Mouse (Mus musculus) layer of hippocampus, adult 9-10 months (tissue): ENCODE measurements around the gene Slc12a3.

ENCODE experiments used
- DNase-seq: peaks from one replicate; pipeline ENCODE4 v3.0.0; 2022; ENCODE audit warnings: low spot score

The Slc12a3 gene

DNA sequence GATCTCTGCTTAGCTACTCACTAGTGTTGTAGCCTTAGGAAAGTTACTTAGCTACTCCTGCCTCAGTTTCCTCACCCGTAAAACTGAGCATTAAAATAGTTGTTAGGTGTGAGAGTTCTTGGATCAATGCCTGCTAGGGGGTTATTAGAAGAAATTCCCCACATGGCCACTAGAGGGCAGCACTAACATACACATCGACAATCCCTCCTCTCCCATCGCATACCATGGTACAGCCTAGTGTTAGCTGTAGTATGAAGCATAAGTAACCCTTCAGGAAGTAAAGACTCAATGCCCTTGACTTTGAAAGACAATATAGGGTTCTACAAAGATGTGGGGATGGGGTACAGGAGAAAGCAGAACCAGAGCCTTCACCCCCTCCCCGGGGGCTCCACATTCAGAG lies 1.7 kb downstream of the Slc12a3 start:
- DNase-seq = peak; percentile 67

DNA sequence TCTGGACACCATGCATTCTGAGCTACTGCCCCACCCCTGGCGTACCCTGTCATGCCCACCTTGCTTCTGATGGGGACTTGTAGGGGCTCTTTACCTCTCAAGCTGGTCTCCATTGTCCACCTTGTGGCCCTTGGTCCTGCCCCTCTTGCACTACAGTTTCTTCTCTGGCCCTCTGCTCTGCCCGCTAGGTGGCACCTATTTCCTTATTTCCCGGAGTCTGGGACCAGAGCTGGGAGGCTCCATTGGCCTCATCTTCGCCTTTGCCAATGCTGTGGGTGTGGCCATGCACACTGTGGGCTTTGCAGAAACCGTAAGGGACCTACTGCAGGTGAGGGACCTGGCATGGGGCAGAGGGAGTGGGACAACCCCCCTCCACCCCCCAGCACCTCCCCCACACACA lies 4.3 kb downstream of the Slc12a3 start:
- DNase-seq = no peak

DNA sequence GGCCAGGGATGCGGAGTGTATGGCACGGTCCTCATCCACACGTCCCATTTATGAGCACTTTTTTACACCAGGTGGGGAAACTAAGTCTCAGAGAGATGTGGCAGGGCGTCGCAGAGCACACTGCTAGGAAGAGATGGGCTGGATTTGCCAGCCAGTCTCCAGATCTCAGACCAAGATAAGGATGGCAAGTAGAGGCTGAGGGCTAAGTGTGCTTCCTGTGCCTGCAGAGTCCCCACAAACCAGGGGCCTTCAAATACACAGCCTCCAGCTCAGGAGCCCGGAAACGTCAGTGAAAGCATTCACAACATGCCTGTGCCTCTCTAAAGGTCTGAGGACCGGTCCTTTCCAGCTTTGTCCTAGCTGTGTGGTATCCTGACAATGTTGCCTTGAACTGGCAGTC lies 8.6 kb downstream of the Slc12a3 start:
- DNase-seq = no peak

DNA sequence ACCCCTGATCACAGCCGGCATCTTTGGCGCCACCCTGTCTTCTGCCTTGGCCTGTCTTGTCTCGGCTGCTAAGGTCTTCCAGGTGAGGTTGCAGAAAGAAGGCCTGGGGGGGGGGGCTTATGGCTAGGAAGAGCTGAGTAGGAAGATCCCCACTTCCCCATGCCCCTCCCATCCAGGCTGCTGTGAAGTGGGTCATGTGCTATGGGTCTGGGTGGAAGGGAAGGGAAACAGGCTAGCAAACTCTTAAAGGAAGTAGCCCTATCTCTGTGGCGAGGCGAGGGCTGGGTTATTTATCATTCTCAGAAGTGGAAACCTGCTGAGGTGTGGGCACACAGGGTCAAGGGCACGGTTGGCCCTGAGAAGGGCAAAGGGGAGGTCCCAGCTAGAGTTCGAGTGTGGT lies 11.8 kb downstream of the Slc12a3 start:
- DNase-seq = no peak

DNA sequence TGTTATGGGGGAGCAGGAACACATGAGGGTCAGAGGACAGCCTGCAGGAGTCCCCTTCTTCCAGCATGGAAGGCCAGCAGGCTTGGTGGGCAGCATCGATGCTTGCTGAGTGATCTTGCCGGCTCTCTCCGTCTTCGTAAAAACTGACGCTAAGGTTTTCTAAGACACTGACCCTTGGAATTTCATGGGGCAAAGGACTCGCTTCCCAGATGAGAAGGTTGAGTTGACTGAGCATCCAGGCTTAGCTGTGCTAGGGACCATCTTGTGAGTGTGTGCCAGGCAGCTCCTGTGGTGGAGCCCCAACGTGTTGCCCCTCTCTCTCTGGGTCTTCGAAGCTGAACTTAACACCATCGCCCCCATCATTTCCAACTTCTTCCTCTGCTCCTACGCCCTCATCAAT lies 13.7 kb downstream of the Slc12a3 start:
- DNase-seq = no peak

DNA sequence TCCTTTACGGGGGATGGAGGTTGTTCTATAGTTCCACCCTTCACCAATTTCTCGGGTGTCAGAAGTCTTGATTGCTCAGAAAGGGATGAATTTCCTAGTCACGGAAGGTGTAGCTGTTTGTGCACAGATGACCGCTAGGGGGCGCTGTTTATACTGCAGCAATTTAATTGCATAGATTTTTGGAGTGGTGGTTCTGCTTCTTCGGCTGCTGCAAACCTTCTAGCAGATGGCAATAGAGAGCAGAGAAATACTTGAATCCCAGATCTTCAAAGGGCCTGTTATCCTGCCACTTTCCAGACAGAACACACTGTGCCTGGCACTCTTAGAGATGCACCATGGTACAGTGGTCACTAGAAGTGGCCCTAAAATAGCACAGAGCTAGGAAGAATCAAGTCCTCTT lies 14.3 kb downstream of the Slc12a3 start:
- peak; percentile 83 for DNase-seq

DNA sequence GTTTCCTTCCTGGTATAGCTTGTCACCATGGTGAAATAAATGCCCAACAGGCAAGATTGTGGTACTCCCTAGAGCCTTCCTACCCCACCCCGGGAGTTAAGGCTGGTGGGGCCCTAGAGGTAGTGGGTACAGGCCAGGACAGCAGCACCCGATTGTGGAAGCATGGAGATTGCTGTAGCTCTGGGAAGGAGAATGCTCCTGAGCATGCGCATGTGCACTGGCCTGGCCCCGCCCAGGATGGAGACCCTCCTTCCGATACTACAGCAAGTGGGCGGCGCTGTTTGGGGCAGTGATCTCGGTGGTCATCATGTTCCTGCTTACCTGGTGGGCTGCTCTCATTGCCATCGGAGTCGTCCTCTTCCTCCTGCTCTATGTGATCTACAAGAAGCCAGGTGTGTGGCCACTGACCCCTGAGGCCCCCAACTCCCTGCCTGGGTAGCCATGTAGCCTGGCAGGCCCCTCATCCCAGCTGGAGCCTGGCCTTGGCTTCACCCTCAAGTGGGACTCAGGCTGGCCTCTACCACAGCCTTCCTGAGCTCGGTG lies 14.8 kb downstream of the Slc12a3 start:
- DNase-seq = no peak

DNA sequence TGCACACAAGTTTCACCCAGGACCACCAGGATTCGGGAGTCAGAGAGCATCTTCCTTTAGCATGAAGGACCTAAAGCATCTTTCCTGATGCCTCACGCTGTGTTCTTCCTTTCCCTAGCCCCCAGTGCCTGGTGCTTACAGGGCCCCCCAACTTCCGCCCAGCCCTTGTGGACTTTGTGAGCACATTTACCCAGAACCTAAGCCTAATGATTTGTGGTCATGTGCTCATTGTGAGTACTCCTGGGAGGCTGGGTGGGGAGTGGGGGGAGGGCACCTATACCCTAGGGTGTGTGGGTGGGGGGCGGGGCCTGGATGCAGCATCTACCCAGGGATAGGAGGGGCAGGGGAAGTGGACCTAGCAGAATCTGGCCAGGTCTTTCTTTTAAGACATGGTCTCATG lies 16.7 kb downstream of the Slc12a3 start:
- no peak for DNase-seq

DNA sequence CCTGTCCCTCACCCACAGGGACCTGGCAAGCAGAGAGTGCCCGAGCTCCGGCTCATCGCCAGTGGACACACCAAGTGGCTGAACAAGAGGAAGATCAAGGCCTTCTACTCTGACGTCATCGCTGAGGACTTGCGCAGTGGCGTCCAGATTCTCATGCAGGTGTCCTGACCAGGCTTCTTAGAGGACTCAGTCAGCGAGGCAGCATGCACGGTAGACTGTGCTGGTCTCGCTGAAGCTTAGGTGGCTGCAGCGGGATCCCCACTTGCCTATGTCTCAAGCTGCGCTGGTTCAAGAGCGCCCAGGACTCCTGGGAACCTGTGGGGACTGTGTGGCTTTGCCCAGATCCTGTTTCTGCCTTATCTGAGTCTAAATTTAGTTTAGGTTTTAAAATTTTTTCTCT lies 17.3 kb downstream of the Slc12a3 start:
- no peak for DNase-seq

DNA sequence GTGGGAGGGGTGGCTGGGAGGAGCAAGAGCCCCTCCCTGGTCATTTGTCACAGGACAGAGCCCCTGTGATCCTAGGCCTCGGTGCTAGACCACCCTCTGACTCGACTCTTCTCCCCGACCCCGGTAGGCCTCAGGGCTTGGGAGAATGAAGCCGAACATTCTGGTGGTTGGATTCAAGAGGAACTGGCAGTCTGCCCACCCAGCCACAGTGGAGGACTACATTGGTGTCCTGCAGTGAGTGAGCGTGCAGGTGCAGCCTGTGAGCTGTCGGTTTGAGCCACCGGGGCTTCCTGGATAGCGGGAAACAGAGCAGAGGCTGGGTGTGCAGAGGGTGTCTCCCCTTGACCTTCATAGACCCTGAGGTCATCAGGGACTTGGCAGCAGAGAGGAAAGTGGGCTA lies 19.4 kb downstream of the Slc12a3 start:
- no peak for DNase-seq

DNA sequence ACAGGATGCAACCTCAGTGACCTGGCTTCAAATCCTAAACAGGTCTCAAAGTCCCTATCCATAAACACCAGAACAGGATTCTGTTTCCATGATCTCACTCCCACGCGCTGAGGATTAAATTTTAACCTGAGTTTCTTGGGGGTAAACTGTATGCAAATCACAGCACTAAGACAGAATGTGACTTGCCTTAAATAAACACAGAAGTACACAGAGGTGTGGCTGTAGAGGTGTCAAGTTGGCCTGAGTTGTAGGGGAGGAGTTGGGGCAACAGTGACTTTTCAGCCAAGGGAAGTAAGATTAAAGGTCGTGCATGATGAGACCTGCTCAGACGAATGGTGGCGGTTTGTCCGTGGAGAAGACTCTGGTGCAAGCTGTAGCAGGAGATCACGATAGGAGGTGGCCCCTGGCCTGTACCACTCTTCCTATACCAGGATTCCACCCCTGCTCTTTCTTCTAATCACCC lies 25.1 kb downstream of the Slc12a3 start:
- no peak for DNase-seq

DNA sequence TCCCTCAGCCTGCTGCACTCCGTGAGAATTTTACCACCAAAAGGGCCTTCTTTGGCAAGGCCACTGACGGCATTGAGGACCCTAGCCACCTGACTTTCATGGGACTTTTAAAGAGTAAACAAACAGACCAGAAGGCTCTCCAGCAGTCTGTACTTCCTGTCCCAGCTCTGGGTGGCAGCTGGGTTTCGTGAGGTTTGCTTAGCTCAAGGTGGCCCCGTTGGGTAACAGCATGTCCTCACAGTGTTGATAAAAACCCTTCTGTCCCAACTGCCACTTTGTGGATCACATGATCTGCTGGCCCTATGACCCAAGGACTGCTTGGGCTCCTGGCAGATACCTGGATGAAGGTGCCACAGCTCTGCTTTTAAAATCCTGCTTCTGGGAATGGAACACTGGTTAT lies 25.6 kb downstream of the Slc12a3 start:
- DNase-seq = no peak

DNA sequence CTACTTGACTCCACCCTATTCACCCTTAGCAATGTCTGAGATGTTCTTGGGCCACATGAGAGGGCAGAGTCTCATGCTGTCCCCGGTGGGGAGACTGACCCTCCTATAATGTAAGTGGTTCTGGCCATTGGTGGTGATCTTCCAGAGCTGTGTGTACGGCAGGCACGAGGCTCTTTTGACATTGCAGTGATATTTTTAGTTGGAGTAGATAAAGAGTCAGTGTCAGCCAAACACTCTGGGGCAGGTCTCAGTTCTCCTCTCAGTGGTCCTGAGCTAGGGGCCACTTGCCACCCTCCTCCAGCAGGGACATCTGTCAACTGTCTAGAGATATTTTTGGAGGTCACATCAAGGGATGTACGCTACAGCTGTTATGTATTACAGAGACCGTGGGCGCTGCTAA lies 28.2 kb downstream of the Slc12a3 start:
- no peak for DNase-seq

DNA sequence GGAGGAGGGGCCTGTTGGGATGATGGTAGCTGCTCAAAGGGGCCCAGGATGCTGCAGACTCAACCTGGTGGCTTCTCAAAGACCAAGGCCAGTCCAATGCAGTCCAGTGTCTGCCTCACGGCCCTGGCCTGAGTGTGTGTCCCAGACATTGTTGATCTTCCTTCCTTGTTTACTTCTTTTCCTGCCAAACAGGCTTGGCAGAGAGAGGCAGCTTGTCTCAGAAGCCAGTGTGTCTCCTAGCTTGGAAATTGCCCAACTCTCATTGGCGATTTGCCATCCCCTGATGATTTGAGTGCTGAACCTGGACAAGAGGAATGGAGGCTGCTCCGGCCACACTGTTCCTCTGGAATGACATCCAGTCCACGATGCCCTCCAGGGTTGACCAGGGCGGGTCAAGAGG lies 29.5 kb downstream of the Slc12a3 start:
- DNase-seq = no peak

DNA sequence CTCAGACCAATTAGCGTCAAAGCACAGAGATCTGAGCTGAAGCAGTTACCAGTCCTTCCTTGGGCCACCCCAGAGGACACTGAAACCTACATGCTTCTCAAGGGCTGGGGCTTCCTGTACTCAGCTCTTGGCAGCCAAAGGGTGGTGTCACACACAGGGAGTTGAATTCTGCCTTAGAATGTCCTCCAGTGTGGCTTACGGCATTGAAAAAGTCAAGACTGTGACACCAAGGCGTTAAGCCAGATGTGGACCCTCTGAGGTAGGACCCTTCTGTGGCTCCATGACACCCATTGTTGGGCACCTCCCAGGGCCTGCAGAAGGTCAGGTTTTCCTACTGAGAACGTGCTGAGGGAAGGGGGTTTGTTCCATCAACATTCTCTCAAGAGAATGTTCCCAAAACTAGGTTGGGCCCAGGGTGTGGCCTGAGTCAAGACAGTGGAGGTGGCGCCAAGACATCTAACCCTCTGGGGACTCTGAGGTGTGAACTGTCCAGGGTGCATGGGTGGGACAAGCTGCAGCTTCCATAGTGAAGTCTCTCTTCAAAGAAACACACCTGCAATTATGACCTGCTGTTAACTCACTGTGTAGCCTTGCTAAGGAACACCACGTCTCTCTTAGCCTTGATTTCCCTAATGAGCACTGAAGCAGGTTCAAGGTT lies 32.9 kb downstream of the Slc12a3 start:
- DNase-seq = no peak

DNA sequence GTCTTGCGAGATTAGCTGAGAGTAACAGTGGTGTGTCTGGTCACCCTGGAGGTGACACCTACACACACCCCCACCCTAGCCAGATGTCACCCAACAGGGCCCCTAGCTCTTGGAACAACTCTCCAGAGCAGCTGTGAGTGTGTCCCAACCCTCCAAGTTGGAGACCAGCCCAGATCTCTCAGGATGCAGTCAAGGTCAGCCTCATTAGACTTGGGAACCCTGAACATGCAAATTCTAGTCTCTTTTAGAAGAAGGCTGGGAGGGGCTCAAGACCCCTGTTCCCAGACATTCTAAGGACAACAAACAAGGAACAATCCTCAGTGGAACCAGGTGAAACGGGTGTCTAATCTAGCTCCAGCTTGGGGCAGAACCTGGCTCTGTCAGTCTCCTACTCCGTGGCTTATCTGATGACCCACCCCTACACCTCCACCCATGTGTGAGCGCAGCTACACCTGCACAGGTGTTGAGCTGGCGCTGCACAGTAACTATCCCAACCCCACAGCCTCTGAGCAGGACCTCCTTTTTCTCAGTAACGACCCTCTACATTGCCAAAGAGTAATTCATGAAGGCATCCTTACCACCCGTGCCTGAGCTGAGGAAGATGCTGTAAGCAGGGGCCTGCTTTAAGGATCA lies 33.7 kb downstream of the Slc12a3 start:
- no peak for DNase-seq

DNA sequence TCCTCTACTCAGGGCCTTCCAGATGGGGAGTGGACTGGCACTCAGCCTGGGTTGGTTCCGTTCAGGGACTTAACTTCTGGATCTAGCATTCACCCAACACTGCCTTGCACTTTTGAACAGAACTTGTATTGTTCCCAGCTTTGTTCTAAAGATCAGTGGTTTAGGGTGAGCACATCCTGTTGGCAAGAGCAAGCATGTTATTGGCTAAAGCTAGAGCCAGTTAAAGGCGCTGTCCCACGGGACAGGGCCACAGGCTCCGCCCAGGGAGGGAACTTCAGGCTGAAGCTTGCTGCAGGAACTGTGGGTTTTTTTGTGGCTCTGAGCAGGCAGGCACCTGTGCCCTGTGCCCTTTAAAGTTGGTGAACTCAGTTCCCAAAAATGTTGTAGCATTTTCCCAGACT lies 34.3 kb downstream of the Slc12a3 start:
- DNase-seq = no peak

DNA sequence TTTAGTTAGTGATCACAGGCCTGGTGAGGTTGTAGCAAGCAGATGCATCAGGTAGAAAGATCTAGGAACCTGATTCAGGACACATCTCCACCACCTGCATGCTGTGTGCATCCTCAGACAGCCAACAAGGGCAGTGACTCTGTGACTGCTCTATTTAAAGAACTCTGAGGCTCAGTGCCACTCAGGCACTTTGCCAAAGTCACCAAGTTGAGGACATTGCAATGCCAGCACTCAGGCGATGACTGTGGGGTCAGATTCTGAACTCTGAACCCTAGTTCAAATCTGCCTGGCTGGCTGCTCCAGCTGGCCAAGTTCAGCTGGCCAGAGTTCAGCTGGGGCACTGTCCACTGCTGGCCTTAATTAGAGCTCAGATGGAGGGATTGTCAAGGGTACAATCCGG lies 34.9 kb downstream of the Slc12a3 start:
- no peak for DNase-seq

DNA sequence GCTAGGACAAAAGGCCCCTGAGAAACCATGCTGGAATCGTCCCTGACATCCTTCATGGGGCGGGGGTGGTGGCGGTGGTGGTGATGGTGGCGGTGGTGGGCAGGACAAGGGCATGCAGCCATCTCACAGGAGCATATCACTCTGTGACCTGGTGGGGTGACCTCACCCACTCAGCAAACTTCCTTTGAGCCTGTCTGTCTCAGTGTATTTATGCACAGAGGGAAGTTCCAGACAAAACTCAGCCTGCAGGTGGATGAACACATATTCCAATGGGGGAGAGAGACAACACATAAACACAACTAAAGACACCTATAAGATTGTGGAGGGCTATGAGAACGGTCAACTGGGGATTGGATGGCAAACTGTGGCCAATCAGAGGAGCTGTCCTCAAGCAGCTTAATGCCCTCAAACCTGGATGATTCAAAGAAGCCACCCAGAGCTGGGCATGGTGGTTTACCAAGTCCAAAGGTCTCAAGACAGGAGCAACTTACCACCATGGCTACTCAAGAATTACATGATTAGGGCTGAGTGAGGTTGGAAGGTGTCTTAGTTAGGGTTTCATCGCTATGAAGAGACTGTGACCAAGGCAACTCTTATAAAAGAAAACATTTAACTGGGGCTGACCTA lies 35.8 kb downstream of the Slc12a3 start:
- no peak for DNase-seq

DNA sequence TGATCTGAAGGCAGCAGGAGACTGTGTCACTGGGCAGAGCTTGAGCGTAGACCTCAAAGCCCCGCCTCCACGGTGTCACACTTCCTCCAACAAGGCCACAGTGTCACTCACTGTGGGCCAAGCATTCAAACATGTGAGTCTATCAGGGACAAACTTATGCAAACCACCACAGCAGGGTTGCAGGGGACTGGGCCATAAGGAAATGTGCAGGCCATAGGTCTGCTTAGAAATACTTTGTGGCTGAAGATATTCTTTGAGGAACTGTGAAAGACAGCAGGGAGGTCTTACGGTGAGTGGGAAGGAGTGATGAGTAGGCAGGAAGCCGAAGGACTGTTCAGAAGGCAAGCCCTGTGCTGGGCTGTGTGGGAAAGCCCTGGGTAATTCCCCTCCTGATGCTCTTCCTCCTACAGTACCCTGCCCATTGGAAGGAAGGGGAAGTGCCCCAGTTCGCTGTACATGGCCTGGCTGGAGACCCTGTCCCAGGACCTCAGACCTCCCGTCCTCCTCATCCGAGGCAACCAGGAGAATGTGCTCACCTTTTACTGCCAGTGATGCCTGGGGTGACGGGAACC lies 36.5 kb downstream of the Slc12a3 start:
- no peak for DNase-seq

DNA sequence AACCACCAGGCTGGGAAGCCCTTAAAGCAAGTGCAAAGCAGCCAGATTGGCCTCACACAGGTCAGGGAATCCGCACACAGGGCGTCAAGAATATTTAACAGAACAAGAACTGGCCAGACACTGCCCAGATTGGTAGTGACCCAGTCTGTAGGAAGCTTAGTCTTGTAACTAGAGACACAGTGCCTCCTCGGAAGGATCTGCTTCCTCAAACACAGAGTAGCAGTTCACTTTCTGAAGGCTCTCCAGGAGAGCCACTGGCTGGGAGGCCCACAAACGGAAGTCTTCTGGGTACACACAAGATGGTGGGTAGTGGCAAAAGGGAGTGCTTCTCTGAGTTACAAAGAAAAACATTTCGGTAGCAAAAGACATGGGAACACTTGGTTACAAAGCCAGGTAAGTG lies 41.8 kb downstream of the Slc12a3 start:
- no peak for DNase-seq

DNA sequence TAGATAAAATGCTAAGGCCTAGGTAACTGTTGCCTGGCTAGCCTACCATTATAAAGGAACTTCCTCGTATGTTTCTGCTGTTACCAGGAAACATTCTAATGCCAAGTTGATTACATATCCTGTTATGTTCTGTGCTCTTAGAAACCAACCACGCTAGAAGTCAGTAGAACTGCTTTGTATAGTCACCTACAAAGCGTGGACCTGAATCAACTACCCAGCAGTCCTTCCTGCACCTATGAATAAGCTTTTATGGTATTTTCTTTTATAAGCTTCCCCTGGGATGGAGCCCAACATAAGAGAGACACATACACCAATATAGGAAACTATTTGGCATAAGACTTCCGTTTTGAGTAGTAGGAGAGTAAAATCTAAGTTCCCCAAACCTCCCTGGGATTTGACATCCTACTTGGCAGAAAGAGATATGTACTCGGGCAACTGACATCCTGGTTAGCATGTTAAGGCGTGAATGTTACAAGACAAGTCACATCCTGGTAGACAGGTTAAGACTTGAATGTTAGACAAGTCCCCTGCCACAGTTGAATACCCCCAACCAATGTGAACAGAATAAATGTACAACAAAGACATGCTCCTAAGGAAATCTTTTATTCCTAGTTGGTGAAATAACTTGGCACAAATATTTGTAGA lies 44.1 kb downstream of the Slc12a3 start:
- DNase-seq = no peak

DNA sequence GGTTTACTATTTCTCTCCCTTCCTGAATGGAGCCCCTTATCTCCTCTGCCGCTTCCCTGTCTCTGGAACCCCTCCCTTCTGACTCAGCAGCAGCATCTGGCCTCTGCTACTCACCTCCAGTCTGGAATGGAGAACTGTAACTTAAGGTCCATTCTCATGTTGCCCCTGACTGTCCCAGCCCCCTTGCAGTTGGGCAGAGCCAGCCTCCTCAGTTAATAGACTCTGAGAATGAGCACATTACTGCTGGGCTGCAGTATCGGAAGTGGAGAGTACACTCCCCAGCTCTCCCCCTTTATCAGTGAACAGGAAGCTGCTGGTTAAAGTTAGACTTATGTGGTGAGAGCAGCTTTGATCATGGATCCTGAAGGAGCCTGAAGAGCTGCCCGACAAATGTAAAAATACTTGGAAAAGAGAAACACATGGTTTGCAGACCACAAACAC lies 46.6 kb downstream of the Slc12a3 start:
- no peak for DNase-seq
